Mouse (Mus musculus) gastrocnemius, postnatal 4 days (tissue): ENCODE results near the gene Hps4. TPM values are rescaled to one million over a fixed set of nuclear protein-coding genes. Genes with fewer than 3 reads are reported as not detected.

ENCODE experiments used
- DNase-seq, 2 experiments: peaks; one replicate each; pipeline ENCODE4 v3.0.0; 2021 to 2022; ENCODE audit warnings: low spot score in 2 of 2, mixed read lengths in 2 of 2
- total RNA-seq, 2 experiments: library from RNA; stranded (reverse); gene quantifications; 2 replicates each; pipeline ENCODE4 v1.2.3; 2021

Gene Hps4
- total RNA-seq, 2 experiments from 2014 or later = 7.6 to 8.7 TPM

DNA sequence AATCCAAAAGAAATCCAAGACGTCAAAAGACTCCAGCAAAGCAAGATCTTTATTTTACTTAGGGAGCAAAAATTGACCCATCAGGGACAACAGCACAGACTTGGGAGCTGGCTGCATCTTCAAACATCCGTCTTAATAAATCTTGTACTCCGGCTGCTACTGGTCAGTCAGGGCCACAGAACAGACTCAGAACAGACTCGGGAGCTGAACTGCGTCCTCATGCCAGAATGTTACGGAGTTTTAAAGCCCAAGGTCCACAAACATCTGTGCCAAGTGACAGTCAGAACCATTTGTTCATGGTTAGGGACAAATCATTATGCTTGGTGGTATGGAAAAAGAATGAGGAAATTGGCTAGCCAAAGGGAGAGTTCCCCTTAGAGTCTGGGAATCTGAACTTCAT is 19.6 kb upstream of the Hps4 start:
- DNase-seq = no peak

DNA sequence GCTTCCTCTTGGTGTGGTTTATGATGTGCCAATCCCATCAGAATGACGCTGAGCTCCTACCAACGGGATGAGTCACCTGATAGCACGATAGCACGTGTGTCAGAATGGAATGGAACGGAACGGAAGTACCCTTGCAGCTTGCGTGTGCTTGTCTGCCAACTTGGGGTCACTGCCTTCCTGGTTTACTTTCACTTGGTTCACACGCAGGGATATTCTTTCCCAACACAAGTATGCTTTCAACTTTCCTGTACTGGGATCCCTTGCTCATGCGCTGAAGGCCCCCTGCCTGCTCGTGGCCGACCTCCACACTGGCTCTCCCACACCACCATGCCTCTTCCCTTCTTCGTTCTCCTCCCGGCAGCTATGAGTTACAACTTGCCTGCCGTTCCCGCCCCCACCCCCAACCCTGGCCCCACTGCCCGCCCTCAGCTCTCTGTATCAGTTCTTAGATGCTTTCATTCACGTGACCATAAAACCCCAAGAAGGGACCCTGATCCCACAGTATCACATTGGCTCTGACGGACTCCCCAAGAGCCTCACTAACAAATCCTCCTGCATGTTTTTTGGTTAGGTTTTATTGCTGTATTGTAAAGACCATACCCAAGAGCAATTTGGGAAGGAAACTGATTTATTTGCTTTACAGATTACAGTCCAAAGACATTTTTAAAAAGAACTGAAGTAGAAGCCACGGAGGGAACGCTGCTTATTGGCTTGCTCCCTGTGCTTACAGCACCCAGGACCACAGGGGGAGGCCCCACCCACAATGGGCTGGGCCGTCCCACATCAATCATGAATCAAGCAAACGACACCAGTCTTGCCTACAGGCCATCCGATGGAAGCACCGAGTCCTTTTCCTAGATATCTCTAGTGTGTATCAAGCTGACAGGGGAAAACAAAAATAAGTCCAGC is 18.0 kb upstream of the Hps4 start:
- DNase-seq = no peak

DNA sequence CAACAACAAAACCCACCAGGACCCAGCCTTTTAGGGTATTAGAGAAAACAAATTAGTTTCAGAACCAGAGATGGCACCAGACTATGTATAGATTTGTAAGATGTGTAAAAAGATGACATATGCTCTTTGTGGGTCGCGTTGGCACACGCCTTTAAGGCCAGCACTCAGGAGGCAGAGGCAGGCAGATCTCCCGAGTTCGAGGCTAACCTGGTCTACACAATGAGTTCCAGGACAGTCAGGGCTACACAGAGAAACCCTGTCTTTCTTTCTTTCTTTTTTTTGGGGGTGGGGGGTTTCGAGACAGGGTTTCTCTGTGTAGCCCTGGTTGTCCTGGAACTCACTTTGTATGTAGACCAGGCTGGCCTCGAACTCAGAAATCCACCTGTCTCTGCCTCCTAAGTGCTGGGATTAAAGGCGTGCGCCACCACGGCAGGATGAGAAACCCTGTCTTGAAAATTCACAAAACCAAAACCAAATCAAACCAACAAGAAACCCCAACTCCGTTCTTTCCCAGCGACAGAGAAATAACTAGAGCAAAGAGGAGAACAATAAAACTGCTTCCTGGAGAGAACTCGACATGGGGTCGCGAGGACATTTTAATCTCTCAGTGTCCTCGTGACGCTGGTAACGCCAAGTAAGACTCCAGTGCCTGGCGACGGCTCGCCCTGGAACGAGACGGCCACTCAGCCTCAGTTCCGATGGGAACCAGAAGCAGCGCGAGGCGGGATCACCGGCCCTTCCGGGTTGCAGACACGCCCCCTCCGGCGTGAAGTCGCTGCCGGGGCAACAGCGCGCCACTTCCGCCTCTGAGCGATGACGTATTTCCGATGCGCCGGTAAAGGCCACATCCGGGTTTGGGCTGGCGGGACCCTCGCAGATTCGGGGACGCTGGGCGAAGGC is 17.1 kb upstream of the Hps4 start, which contains the start of gene Tfip11:
Gene Tfip11 (plus strand): TSS at position 813 of the 900 bp plus-strand sequence.
- DNase-seq = peak; percentile 93 to 96

- DNase-seq = no peak
Measured at GRCm38 (mm10) chr5:112326446-112327009, 16.4 kb upstream of the Hps4 start.

GRCm38 (mm10) chr5:112327854-112328253 is 15.0 kb upstream of the Hps4 start:
- no peak for DNase-seq

GRCm38 (mm10) chr5:112329805-112330564 is 12.9 kb upstream of the Hps4 start:
- no peak for DNase-seq

GRCm38 (mm10) chr5:112335473-112335872 is 7.4 kb upstream of the Hps4 start:
- DNase-seq = no peak

DNA sequence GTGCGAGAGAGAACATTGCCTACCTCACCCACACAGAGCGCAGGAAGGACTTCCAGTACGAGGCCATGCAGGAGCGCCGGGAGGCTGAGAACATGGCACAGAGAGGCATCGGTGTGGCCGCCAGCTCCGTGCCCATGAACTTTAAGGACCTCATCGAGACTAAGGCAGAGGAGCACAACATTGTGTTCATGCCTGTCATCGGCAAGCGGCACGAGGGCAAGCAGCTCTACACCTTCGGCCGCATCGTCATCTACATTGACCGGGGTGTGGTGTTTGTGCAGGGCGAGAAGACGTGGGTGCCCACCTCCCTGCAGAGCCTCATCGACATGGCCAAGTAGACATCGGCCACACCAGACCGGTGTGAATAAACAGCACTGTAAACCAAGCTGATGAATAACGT is 5.9 kb upstream of the Hps4 start:
- no peak for DNase-seq

- no peak for DNase-seq
Measured at GRCm38 (mm10) chr5:112339215-112339614, 3.7 kb upstream of the Hps4 start.

DNA sequence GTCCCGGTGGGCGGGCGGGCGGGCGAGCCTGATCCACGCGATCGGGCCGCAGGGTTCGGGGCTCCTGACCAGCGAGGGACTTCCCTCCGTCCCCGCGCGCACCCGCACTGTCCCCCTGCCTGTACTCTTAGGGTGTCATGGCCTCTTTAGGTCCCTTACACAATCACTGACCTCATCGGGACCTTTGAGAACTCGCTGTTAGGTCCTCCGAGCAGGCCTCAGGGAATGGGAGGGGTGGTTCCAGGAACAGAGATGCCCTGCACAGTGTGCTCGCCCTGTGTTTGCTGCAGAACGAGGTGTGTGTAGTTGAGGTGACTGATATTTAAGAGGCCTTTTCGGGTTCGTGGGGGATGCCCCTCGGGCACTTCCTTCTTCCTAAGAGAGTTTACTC is 317 bp downstream of the Hps4 start:
- no peak for DNase-seq

- DNase-seq = no peak
Measured at GRCm38 (mm10) chr5:112344092-112344960, 1.4 kb downstream of the Hps4 start.

- no peak for DNase-seq
Measured at GRCm38 (mm10) chr5:112346211-112346965, 3.5 kb downstream of the Hps4 start.

- DNase-seq = no peak
Measured at GRCm38 (mm10) chr5:112349169-112349568, 6.3 kb downstream of the Hps4 start.

GRCm38 (mm10) chr5:112355493-112355892 is 12.6 kb downstream of the Hps4 start:
- DNase-seq = no peak

- no peak for DNase-seq
Measured at GRCm38 (mm10) chr5:112355910-112356309, 13.0 kb downstream of the Hps4 start, which contains the start of gene Gm6583. TSS of gene Gm6583 (minus strand) at chr5:112356033.

DNA sequence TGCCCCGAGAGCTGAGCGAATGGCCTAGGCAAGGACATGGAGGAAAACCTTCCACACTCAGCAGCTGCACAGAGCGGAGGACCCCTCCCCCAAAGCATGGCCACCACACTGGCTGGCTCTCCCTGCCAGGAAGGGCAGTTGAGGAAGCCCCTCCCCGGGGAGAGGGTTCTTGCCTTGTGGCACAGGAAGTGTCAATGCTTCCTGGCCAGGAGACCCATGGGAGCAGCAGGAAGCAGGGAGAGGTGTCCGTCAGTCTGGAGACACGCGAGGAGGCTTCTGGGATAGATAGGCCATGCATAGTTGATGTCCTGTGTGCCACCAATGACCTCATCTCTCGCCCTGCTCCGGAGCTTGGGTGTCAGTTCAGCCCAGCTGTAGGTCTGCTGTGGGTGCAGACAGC is 13.4 kb downstream of the Hps4 start:
- DNase-seq = no peak

GRCm38 (mm10) chr5:112359520-112359919 is 16.6 kb downstream of the Hps4 start:
- DNase-seq = no peak

GRCm38 (mm10) chr5:112360077-112360476 is 17.2 kb downstream of the Hps4 start:
- no peak for DNase-seq

- DNase-seq = no peak
Measured at GRCm38 (mm10) chr5:112364184-112364797, 21.4 kb downstream of the Hps4 start.
